Mouse (Mus musculus) layer of hippocampus, adult 2 months (tissue): ENCODE measurements around the gene Npas1. TPM values are rescaled to one million over a fixed set of nuclear protein-coding genes. Genes with fewer than 3 reads are reported as not detected.
A peak's percentile ranks its signal among the peaks of the same experiment; 100 is the strongest.

Source experiments
- DNase-seq, 2 experiments: peaks; one replicate each; pipeline ENCODE4 v3.0.0; 2022; ENCODE audit warnings: low spot score in 2 of 2
- H3K27ac ChIP-seq: fragments of 200-600 bp; 2 replicates; pipeline ENCODE4 v1.8.1; 2022
- H3K4me3 ChIP-seq: fragments of 200-600 bp; 2 replicates; pipeline ENCODE4 v1.8.1; 2022; ENCODE audit warnings: mild to moderate bottlenecking
- CTCF ChIP-seq: fragments of 200-600 bp; conservative IDR thresholded peaks from 2 replicates; pipeline ENCODE4 v1.8.1; 2022; ENCODE audit warnings: antibody characterized with exemption, mild to moderate bottlenecking, moderate library complexity
- total RNA-seq, 2 experiments: library from RNA; stranded (reverse); gene quantifications; 2 replicates each; pipeline ENCODE4 v1.2.3; 2021

Npas1 gene
- total RNA-seq, 2 experiments from 2014 or later, result 16.1 to 18.4 TPM

GRCm38 (mm10) chr7:16426129-16426729, 51.3 kb downstream of the Npas1 start:
- DNase-seq, result peak; percentile 66 to 75
- peak; percentile 95 for TF ChIP-seq CTCF
- Histone ChIP-seq H3K27ac (no peak overlapping the region), H3K4me3 (no peak overlapping the region)

- DNase-seq, result no peak
- TF ChIP-seq CTCF, result no peak
- Histone ChIP-seq H3K27ac (no peak overlapping the region), H3K4me3 (no peak overlapping the region)
These were observed 51.8 kb downstream of the Npas1 start for GRCm38 (mm10) chr7:16425721-16426120.

- no peak overlapping the region for H3K27ac ChIP-seq
- DNase-seq, result no peak
- no peak overlapping the region for H3K4me3 ChIP-seq
- no peak for TF ChIP-seq CTCF
These were observed 53.8 kb downstream of the Npas1 start for GRCm38 (mm10) chr7:16423731-16424130.

- TF ChIP-seq CTCF, result no peak
- Histone ChIP-seq H3K27ac (no peak overlapping the region), H3K4me3 (no peak overlapping the region)
- DNase-seq, result no peak
These were observed 55.2 kb downstream of the Npas1 start for GRCm38 (mm10) chr7:16422222-16422856.

GRCm38 (mm10) chr7:16420493-16421118, 56.9 kb downstream of the Npas1 start:
- TF ChIP-seq CTCF, result no peak

GRCm38 (mm10) chr7:16418713-16419112, 58.8 kb downstream of the Npas1 start:
- Histone ChIP-seq H3K4me3 (no peak overlapping the region), H3K27ac (no peak overlapping the region)
- DNase-seq, result no peak
- TF ChIP-seq CTCF, result 0 out of 2 replicates have a peak, but pooled peaks have one; percentile 7

More at GRCm38 (mm10) chr7:16420493-16421118, 56.9 kb downstream of the Npas1 start:
- Histone ChIP-seq H3K27ac (no peak overlapping the region), H3K4me3 (no peak overlapping the region)
- DNase-seq, result no peak

GRCm38 (mm10) chr7:16417141-16417771, 60.3 kb downstream of the Npas1 start:
- no peak overlapping the region for H3K4me3 ChIP-seq
- no peak overlapping the region for H3K27ac ChIP-seq
- TF ChIP-seq CTCF, result no peak
- DNase-seq, result no peak

- no peak for DNase-seq
- H3K27ac ChIP-seq, result no peak overlapping the region
- no peak for TF ChIP-seq CTCF
- no peak overlapping the region for H3K4me3 ChIP-seq
These were observed 62.1 kb downstream of the Npas1 start for GRCm38 (mm10) chr7:16415426-16415825.

GRCm38 (mm10) chr7:16412930-16413329, 64.6 kb downstream of the Npas1 start:
- no peak for TF ChIP-seq CTCF
- no peak overlapping the region for H3K4me3 ChIP-seq
- H3K27ac ChIP-seq, result no peak overlapping the region
- no peak for DNase-seq

- DNase-seq, result no peak
- H3K27ac ChIP-seq, result no peak overlapping the region
- no peak overlapping the region for H3K4me3 ChIP-seq
- no peak for TF ChIP-seq CTCF
These were observed 65.2 kb downstream of the Npas1 start for GRCm38 (mm10) chr7:16412220-16412896.

GRCm38 (mm10) chr7:16411100-16411499, 66.4 kb downstream of the Npas1 start:
- Histone ChIP-seq H3K4me3 (no peak overlapping the region), H3K27ac (no peak overlapping the region)
- TF ChIP-seq CTCF, result no peak
- no peak for DNase-seq

GRCm38 (mm10) chr7:16406978-16407377, 70.5 kb downstream of the Npas1 start:
- Histone ChIP-seq H3K27ac (peak overlapping the region; percentile 53; the same call in 1 of the 2 replicates), H3K4me3 (no peak overlapping the region)
- TF ChIP-seq CTCF, result no peak
- peak in 1 of 2 experiments; percentile 26 for DNase-seq

Other genes starting within 250 kb of the Npas1 start
- under 1 TPM; 0.39 to 0.59 TPM for gene C5ar2, start 233.6 kb downstream of the Npas1 start, total RNA-seq
- 1 to 10 TPM in 1 of 2 experiments, under 1 TPM in 1; 0.90 to 2.6 TPM for gene C5ar1, start 218.2 kb downstream of the Npas1 start, total RNA-seq
- gene Inafm1, start 204.1 kb downstream of the Npas1 start, total RNA-seq, result 10 to 100 TPM; 32.0 to 35.5 TPM
- 10 to 100 TPM; 79.7 to 81.0 TPM for gene Ccdc9, start 190.9 kb downstream of the Npas1 start, total RNA-seq
- 10 to 100 TPM; 12.5 to 14.9 TPM for gene Bbc3, start 169.3 kb downstream of the Npas1 start, total RNA-seq
- gene Sae1, start 89.9 kb downstream of the Npas1 start, total RNA-seq, result 10 to 100 TPM; 89.8 to 90.7 TPM
- gene Zc3h4, start 76.8 kb downstream of the Npas1 start, total RNA-seq, result 10 to 100 TPM; 62.4 to 64.4 TPM
- gene Tmem160, start 24.9 kb downstream of the Npas1 start, total RNA-seq, result 10 to 100 TPM; 59.4 to 72.5 TPM
- gene Arhgap35, start 137.3 kb upstream of the Npas1 start, total RNA-seq, result 100 to 1,000 TPM; 124 to 128 TPM
- not detected for gene Ceacam15, start 198.0 kb upstream of the Npas1 start, total RNA-seq
- gene Ceacam9, start 244.2 kb upstream of the Npas1 start, total RNA-seq, result not detected